Mouse (Mus musculus) ovary, adult 18-20 months (tissue): ENCODE data around the gene Txn2.

ENCODE experiments used
- DNase-seq: peaks from one replicate; pipeline ENCODE4 v3.0.0; 2022; ENCODE audit warnings: low spot score, mixed read lengths

Txn2 gene

GRCm38 (mm10) chr15:77906545-77906944, 22.3 kb downstream of the Txn2 start:
- DNase-seq: peak; percentile 29

GRCm38 (mm10) chr15:77906081-77906480, 22.7 kb downstream of the Txn2 start:
- no peak for DNase-seq

GRCm38 (mm10) chr15:77905275-77905970, 23.4 kb downstream of the Txn2 start:
- peak; percentile 78 for DNase-seq

- DNase-seq: no peak
Measured at GRCm38 (mm10) chr15:77904363-77904892, 24.4 kb downstream of the Txn2 start.

GRCm38 (mm10) chr15:77903176-77903575, 25.6 kb downstream of the Txn2 start:
- no peak for DNase-seq

GRCm38 (mm10) chr15:77894926-77895325, 33.9 kb downstream of the Txn2 start:
- no peak for DNase-seq

- DNase-seq: no peak
Measured at GRCm38 (mm10) chr15:77893292-77893691, 35.5 kb downstream of the Txn2 start.

GRCm38 (mm10) chr15:77892420-77892819, 36.4 kb downstream of the Txn2 start:
- no peak for DNase-seq

GRCm38 (mm10) chr15:77891766-77892165, 37.0 kb downstream of the Txn2 start:
- no peak for DNase-seq

- DNase-seq: no peak
Measured at GRCm38 (mm10) chr15:77889761-77890422, 38.9 kb downstream of the Txn2 start.

GRCm38 (mm10) chr15:77888286-77888685, 40.5 kb downstream of the Txn2 start:
- peak; percentile 65 for DNase-seq

GRCm38 (mm10) chr15:77887093-77887488, 41.7 kb downstream of the Txn2 start:
- no peak for DNase-seq

- DNase-seq: no peak
Measured at GRCm38 (mm10) chr15:77886369-77887092, 42.3 kb downstream of the Txn2 start.

GRCm38 (mm10) chr15:77885945-77886344, 42.9 kb downstream of the Txn2 start:
- DNase-seq: no peak

- no peak for DNase-seq
Measured at GRCm38 (mm10) chr15:77885159-77885558, 43.6 kb downstream of the Txn2 start.

- DNase-seq: peak; percentile 31
Measured at GRCm38 (mm10) chr15:77883697-77884010, 45.2 kb downstream of the Txn2 start.

GRCm38 (mm10) chr15:77882797-77883696, 45.8 kb downstream of the Txn2 start:
- no peak for DNase-seq

GRCm38 (mm10) chr15:77882297-77882696, 46.5 kb downstream of the Txn2 start:
- no peak for DNase-seq

GRCm38 (mm10) chr15:77881698-77882097, 47.1 kb downstream of the Txn2 start:
- DNase-seq: no peak

- no peak for DNase-seq
Measured at GRCm38 (mm10) chr15:77880738-77881137, 48.1 kb downstream of the Txn2 start.

GRCm38 (mm10) chr15:77879756-77880155, 49.0 kb downstream of the Txn2 start:
- no peak for DNase-seq

- no peak for DNase-seq
Measured at GRCm38 (mm10) chr15:77877209-77877608, 51.6 kb downstream of the Txn2 start.
